Mouse (Mus musculus) hindbrain, embryonic 10.5 days (tissue): ENCODE data around the gene Gm28374. TPM values are rescaled to one million over a fixed set of nuclear protein-coding genes. Genes with fewer than 3 reads are reported as not detected.

Experiments used
- DNase-seq: peaks from one replicate; pipeline ENCODE4 v3.0.0-alpha.2; 2017; ENCODE audit warnings: low spot score
- H3K27ac ChIP-seq: fragments of 300-500 bp; sonication (generic); 2 replicates; pipeline ENCODE4 v1.5.1; 2016; ENCODE audit warnings: mild to moderate bottlenecking, moderate library complexity
- H3K27me3 ChIP-seq: fragments of 300-500 bp; sonication (generic); 2 replicates; pipeline ENCODE4 v1.6.1; 2016; ENCODE audit warnings: mild to moderate bottlenecking; ENCODE audit not compliant: poor library complexity, insufficient read depth, severe bottlenecking
- H3K36me3 ChIP-seq: fragments of 300-500 bp; sonication (generic); 2 replicates; pipeline ENCODE4 v1.6.1; 2016; ENCODE audit warnings: mild to moderate bottlenecking, moderate library complexity
- H3K4me1 ChIP-seq: fragments of 300-500 bp; sonication (generic); replicated peaks from 2 replicates; pipeline ENCODE4 v1.6.1; 2016; ENCODE audit warnings: mild to moderate bottlenecking
- H3K4me3 ChIP-seq: fragments of 300-500 bp; sonication (generic); 2 replicates; pipeline ENCODE4 v1.5.1; 2016; ENCODE audit warnings: mild to moderate bottlenecking, moderate library complexity
- H3K9me3 ChIP-seq: fragments of 300-500 bp; sonication (generic); 2 replicates; pipeline ENCODE4 v1.6.1; 2016; ENCODE audit warnings: mild to moderate bottlenecking, moderate library complexity
- WGBS: fragments of 180-500 bp; shearing (Covaris S2); methylation state at CpG from one replicate; pipeline ENCODE4 v1.1.7; 2016; 5-methylcytosine and 5-hydroxymethylcytosine counted together
- polyA plus RNA-seq: library from polyadenylated mRNA; unstranded; fragments of >200 nt; fragmentation: Nextera tagmentation; extraction: Ambion mirVana; gene quantifications from 2 replicates; pipeline ENCODE4 v1.2.1, GENCODE M21; 2016

Gene Gm28374
- polyA plus RNA-seq, 1 experiment from 2014 or later, result 2.6 TPM

DNA sequence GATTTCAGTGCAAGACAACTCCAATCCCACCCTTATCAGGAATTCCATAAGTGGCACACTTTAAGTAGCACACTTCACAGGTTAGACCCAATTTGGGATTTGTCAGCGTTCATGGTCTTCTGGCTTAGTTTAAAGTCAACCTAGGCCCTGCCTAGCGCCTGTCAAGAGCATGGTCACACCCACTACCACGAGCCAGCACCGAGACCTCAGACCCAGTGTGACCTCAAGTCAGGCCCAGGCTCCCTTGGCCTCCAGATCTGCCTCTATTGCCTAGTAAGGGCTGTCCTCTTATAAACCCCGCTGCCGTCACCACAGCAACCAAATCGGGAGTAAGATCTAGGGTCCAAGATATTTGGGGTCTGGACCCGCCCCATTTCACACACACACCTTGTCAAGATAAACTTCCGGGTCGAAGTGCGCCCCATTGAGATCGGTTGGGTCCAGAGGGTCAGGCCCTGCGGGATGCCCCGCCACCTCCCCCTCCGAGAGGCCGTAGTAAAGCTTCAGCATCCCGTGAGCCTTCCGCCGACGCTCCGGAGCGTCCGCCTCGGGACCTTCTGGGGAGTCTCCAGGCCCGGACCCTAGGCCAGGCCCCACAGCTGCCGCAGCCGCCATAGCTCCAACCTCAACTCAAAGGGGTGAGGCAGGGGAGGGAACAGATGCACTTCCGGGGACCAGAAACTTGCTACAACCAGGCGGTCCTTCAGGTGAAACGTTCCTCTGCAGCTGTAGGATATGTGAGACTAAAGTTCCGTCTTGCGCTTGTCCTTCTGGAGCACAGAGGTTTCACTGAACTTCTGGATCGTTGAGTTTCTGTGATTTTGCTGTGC lies 5.3 kb downstream of the Gm28374 start, which contains the start of gene Vps51:
Gene Vps51 (minus strand): TSS at position 668 of the 830 bp plus-strand sequence.
- Histone ChIP-seq H3K4me3 (peak within 1 kb of the TSS; percentile 77), H3K36me3 (peaks cover 52% of the 10 kb centered on the region), H3K9me3 (no peaks in the 10 kb centered on the region), H3K4me1 (peaks cover 21% of the 10 kb centered on the region), H3K27me3 (no peaks in the 10 kb centered on the region), H3K27ac (peak within 1 kb of the TSS; percentile 97)
- DNase-seq, result peak; percentile 86
- 1% methylated on average over 33 of the region's 33 CpGs for WGBS

DNA sequence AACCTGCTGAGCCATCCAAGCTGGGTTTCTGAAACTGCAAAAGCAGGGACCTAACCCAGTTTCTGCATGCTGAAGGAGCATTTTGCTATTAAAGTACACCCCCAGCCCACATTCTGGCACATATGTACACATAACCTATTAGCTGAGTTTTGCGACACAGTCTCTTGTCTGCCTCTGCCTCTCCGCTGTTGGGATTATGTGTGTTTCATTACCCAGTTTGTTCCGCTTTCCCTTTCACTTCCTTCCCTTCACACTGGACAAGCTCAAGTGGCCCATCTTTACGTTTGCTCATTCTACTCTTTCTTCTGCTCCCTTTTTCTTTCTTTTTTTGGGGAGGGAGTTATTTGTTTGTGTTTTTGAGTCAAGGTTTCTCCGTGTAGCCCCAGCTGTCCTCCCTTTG lies 8.2 kb downstream of the Gm28374 start:
- Histone ChIP-seq H3K27me3 (no peaks in the 10 kb centered on the region), H3K4me3 (no peak overlapping the region), H3K36me3 (peaks cover 59% of the 10 kb centered on the region), H3K9me3 (no peaks in the 10 kb centered on the region), H3K4me1 (peaks cover 21% of the 10 kb centered on the region), H3K27ac (no peak overlapping the region)
- WGBS, result 95% methylated on average over 5 of the region's 5 CpGs
- no peak for DNase-seq

DNA sequence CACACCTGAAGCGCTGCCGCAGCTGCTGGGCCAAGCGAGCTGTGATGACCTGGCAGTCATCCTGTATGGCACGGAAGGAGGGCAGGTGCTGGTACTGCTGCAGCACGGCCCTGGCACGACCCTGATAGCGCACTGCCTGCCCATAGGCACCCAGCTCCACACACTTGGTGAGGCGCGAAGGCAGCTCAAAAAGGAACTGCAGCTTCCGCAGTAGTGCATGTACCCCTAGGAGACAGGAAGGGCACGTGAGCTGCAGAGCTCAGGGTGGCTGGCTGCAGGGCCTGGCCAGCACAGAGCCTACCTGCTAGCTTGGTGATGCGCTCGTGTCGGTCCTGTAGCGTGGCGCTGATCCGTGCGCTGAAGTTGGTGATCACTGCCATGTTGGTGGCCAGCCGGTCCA lies 10.8 kb downstream of the Gm28374 start:
- H3K36me3 ChIP-seq, result peaks cover 63% of the 10 kb centered on the region
- no peak for DNase-seq
- 92% methylated on average over 19 of the region's 19 CpGs for WGBS

DNA sequence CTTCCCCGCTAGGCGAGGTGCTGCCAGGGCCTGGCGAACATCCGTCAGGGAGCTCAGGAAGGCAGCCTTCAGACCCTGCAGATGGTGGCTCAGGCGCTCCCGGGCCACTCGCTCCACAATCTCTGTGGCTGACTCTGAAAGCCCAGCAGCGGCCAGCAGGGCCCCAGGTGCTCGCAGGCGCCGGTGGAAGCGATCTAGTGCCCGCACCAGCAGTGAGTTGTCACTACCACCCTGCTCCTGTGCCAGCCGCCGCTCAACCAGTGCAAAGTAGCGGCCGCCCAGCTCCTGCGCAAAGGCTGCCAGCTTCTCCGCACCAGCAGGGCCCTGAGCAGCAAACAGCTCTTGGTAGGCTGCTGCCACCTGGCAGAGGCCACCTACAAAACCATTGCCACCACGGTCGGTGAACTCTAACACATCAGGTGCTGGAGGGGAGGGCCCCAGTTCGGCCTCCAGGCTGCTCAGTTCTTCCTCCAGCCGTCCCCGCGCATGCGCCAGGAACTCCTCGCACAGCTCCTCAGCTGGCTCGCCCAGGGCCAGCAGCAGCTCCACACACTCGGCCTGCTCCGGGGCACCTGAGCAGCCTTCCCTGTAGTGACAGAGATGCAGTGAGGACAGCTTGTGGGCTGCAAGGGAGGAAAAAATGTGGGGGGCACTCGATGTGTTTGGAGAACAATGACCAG lies 11.3 kb downstream of the Gm28374 start:
- whole genome bisulfite sequencing, result 91% methylated on average over 31 of the region's 31 CpGs

More for the DNA sequence above, 10.8 kb downstream of the Gm28374 start:
- H3K27me3 ChIP-seq, result no peaks in the 10 kb centered on the region
- H3K4me3 ChIP-seq, result no peak overlapping the region
- no peaks in the 10 kb centered on the region for H3K9me3 ChIP-seq
- H3K27ac ChIP-seq, result no peak overlapping the region
- peaks cover 30% of the 10 kb centered on the region for H3K4me1 ChIP-seq

DNA sequence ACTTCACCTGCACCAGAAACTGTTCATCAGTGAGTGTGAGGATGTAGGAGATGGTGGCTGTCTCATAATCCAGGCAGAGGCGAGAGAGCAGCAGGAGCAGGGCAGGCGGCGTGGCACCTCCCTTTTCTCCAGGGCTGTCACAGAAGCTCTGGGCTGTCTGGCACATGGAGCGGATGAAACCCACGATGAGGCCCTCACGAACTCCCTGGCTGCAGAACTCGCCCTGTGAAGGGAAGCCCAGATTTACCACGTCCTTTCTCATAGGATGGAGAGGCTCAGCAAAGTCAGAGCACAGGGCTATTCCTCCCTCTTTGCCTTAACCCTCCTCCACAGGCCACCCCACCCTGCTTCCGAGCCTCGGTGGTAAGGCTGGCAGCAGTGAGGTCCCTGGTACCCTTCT lies 12.2 kb downstream of the Gm28374 start:
- no peak for DNase-seq
- peaks cover 31% of the 10 kb centered on the region for H3K4me1 ChIP-seq
- no peaks in the 10 kb centered on the region for H3K27me3 ChIP-seq
- WGBS, result 90% methylated on average over 10 of the region's 10 CpGs
- peaks cover 56% of the 10 kb centered on the region for H3K36me3 ChIP-seq
- no peak overlapping the region for H3K4me3 ChIP-seq
- no peaks in the 10 kb centered on the region for H3K9me3 ChIP-seq
- H3K27ac ChIP-seq, result no peak overlapping the region

More for the DNA sequence above, 11.3 kb downstream of the Gm28374 start:
- Histone ChIP-seq H3K4me3 (no peak overlapping the region), H3K27me3 (no peaks in the 10 kb centered on the region), H3K4me1 (peaks cover 30% of the 10 kb centered on the region), H3K9me3 (no peaks in the 10 kb centered on the region), H3K27ac (no peak overlapping the region), H3K36me3 (peaks cover 63% of the 10 kb centered on the region)
- no peak for DNase-seq

DNA sequence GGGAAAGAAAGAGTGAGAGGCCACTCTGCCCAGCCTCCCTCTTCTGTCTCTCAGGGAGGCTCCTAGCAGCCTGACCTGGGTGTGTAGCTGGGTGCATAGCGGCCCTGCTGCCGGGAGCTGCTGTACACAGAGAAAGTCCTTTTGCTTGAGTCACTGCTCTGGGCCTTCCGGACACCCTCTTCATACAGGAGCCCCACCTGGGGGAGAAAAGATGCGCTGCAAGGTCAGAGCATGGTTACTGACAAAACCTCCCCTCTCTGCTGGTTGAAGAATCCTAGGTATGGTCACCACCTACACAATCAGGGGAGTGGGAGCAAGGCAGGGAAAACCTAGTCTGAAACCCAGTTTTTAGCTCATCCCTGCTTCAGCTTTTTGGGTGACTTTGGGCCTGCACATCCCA lies 13.1 kb downstream of the Gm28374 start:
- DNase-seq, result no peak
- H3K36me3 ChIP-seq, result peaks cover 49% of the 10 kb centered on the region
- no peak overlapping the region for H3K4me3 ChIP-seq
- H3K27ac ChIP-seq, result no peak overlapping the region
- no peaks in the 10 kb centered on the region for H3K27me3 ChIP-seq
- no peaks in the 10 kb centered on the region for H3K9me3 ChIP-seq
- H3K4me1 ChIP-seq, result peaks cover 31% of the 10 kb centered on the region
- WGBS, result 89% methylated on average over 4 of the region's 4 CpGs

DNA sequence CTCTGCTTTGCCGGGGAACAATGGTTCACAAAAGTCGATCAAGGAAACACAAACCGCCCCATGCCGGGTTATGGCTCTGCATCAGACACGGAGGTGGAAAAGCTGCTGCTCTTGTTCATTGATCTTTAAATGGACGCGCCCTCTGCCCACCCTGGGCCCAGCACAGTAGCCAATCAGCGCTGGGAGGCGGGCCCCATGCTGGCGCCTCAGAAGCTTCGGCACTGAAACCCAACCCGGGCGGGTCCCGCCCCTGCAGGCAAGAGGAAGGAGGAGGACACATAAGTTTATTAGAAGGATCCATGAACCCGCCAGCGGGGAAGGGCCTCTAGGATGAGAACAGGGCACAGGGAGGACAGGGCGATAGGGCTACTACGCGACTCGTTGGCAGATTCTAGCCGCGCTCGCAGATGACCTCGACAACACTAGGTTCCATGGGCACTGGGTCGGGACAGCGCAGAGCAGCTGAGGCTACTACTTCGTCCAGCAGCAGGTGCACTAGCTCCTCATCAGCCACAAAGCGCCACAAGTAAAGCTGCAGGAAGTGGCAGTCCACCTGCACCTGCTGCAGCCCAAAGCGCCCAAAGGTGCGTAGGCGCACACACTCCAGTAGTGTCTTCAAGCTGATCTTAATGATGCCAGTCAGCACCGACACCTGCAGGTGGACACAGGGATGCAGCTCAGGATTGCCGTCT lies 14.2 kb downstream of the Gm28374 start, which contains the start of gene Tm7sf2:
Gene Tm7sf2 (minus strand): TSS at position 650 of the 692 bp plus-strand sequence.
- peaks cover 46% of the 10 kb centered on the region for H3K36me3 ChIP-seq
- H3K4me1 ChIP-seq, result peaks cover 39% of the 10 kb centered on the region
- H3K4me3 ChIP-seq, result peak within 1 kb of the TSS; percentile 70
- WGBS, result 9% methylated on average over 33 of the region's 33 CpGs
- no peaks in the 10 kb centered on the region for H3K9me3 ChIP-seq
- peak; percentile 92 for DNase-seq
- no peaks in the 10 kb centered on the region for H3K27me3 ChIP-seq
- peak within 1 kb of the TSS; percentile 89 for H3K27ac ChIP-seq

DNA sequence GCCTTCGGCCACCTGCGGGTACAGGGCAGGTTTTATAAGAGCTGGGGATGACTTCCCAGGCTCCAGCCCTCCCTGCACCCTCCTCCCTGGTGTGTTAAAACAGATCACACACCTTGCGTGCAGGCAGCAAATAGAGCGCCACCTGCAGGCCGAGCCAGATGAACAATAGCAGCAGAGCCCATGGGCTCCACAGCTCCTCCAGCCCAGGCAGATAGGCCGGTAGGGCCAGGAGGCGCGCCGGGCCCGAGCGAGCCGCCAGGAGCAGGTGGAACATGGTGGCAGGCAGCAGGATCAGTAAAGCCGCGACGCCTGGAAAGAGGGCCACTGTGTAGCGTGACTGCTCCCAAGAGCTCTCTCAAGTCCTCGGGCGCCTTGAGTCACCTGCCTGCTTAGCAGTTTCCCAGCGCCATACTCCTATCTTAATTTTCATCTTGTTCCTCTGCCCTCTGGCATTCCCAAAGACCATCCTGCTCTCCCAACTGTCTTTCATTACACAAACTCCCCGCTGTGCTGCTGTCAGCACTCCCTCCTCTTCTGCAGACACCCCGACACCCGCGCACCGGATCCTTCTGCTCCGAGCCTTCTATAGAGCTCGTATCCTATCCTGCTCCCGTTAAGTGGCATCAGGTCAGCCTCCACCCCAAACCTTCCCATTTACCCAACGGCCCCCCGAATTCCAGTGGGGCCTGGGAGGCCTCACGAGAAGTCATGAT lies 14.9 kb downstream of the Gm28374 start:
- Histone ChIP-seq H3K9me3 (no peaks in the 10 kb centered on the region), H3K27ac (peak overlapping the region; percentile 89), H3K27me3 (no peaks in the 10 kb centered on the region), H3K4me3 (peak overlapping the region; percentile 70), H3K36me3 (peaks cover 46% of the 10 kb centered on the region), H3K4me1 (peaks cover 46% of the 10 kb centered on the region)
- peak; percentile 90 for DNase-seq
- under 1% methylated on average over 30 of the region's 30 CpGs for WGBS

DNA sequence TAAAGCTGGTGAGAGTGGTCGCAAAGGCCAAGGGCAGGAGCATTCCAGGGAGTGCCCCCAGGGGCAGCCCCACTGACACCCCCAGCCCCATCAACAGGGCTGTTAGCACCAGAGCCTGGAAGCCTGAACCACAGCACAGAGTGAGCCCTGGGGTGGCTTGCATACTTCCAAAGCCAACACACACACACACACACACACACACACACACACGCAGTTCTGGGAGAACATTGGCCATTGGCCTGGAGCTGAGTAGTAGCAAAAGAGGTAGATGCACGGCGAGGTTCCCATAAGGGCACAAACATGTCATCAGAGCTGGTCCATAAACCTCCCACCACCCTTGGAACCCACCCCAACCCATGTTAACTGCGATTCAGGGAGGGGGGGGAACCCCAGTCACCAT lies 15.5 kb downstream of the Gm28374 start:
- Histone ChIP-seq H3K9me3 (no peaks in the 10 kb centered on the region), H3K27ac (peak overlapping the region; percentile 89), H3K4me3 (peak overlapping the region; percentile 70), H3K4me1 (peaks cover 52% of the 10 kb centered on the region), H3K36me3 (peaks cover 44% of the 10 kb centered on the region), H3K27me3 (no peaks in the 10 kb centered on the region)
- 43% methylated on average over 5 of the region's 5 CpGs for WGBS
- DNase-seq, result no peak

DNA sequence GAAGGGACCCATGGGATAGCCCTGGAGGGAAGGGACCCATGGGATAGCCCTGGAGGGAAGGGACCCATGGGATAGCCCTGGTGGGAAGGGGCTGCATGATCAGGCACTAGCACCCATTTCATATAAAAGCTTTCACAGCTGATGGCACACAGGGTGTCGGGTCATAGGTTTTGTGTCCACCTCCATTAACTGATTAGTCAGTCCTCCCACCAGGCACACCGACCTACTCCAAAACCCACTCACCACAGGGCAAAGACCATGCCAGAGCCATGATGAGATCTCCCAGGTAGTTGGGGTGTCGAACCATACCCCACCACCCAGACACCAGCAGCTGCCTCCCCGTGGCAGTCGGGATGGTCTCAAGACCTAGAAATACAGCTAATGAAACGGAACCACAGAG lies 19.0 kb downstream of the Gm28374 start:
- 95% methylated on average over 6 of the region's 6 CpGs for WGBS
- H3K27me3 ChIP-seq, result no peaks in the 10 kb centered on the region
- DNase-seq, result no peak
- peak overlapping the region; percentile 90 for H3K4me3 ChIP-seq
- H3K9me3 ChIP-seq, result no peaks in the 10 kb centered on the region
- peaks cover 32% of the 10 kb centered on the region for H3K36me3 ChIP-seq
- peaks cover 60% of the 10 kb centered on the region for H3K4me1 ChIP-seq
- no peak overlapping the region for H3K27ac ChIP-seq

DNA sequence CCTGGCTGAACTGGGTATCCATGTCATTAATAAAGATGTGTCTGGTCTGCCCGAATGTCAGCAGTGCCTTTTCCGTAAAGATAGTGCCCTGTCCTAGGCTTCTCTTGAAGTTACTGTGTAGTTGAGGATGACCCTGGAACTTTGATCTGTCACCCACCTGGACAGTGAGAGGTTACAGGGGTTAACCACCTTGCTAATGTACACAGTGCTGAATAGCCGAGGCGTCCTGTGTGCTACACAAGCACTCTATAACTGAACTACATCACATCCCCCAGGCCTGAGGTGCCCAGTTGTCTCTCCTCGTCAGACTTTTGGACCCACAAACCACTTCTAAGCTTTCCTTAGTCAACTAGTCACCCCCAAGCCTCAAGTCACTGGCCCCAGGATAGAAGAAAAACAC lies 19.6 kb downstream of the Gm28374 start:
- H3K27ac ChIP-seq, result peak overlapping the region; percentile 96
- 74% methylated on average over 5 of the region's 5 CpGs for WGBS

DNA sequence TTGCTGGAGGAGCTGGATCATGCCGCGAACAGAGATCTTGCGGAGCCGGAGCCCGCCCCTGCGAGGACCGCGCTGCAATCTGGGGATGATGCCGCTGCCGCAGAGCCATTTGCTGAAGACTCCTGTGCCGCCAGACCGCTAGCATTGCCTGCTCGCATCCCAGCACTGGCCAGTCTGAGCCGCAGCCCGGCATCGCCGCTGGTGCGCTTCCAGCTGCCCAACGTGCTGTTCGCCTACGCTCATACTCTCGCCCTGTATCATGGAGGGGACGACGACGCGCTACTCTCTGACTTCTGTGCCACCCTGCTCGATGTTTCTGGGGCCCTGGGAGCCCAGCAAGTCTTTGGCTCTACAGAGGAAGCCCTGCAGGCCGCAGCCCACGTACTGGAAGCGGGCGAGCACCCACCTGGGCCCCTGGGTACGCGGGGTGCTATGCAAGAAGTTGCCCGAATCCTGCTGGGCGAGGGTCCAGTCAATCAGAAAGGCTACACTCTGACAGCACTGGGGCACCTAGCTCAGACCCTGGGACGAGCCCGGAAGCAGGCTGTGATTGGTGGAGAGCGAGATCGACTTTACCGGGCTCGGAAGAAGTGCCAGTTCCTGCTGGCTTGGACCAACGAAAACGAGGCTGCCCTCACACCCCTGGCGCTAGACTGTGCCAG lies 20.3 kb downstream of the Gm28374 start:
- Histone ChIP-seq H3K27me3 (no peaks in the 10 kb centered on the region), H3K4me3 (peak overlapping the region; percentile 90), H3K27ac (peak overlapping the region; percentile 96), H3K36me3 (peaks cover 32% of the 10 kb centered on the region), H3K9me3 (no peaks in the 10 kb centered on the region), H3K4me1 (peaks cover 49% of the 10 kb centered on the region)
- 4% methylated on average over 44 of the region's 44 CpGs for whole genome bisulfite sequencing
- DNase-seq, result peak; percentile 55

More for the DNA sequence above, 19.6 kb downstream of the Gm28374 start:
- Histone ChIP-seq H3K27me3 (no peaks in the 10 kb centered on the region), H3K36me3 (peaks cover 32% of the 10 kb centered on the region), H3K9me3 (no peaks in the 10 kb centered on the region), H3K4me1 (peaks cover 54% of the 10 kb centered on the region), H3K4me3 (peak overlapping the region; percentile 90)
- DNase-seq, result no peak
